Mouse (Mus musculus) frontal cortex, postnatal 36 days (tissue): ENCODE measurements around the gene Olfr834.

Source experiments
- DNase-seq, 2 experiments: peaks; one replicate each; pipeline ENCODE4 v3.0.0; 2022; ENCODE audit warnings: low spot score in 2 of 2

The Olfr834 gene

GRCm38 (mm10) chr9:18987690-18988089 lies at the start of gene Olfr834:
Gene Olfr834 (plus strand): TSS chr9:18987990.
- DNase-seq: no peak

- no peak for DNase-seq
These were observed 25.8 kb upstream of the Olfr834 start for GRCm38 (mm10) chr9:18962021-18962420.

GRCm38 (mm10) chr9:19032435-19032834 lies 44.6 kb downstream of the Olfr834 start, which contains the start of gene Olfr835:
Gene Olfr835 (plus strand): TSS chr9:19032735.
- DNase-seq: no peak
